Mouse (Mus musculus): ENCODE results near the gene Zfp473.
A peak's percentile ranks its signal among the peaks of the same experiment; 100 is the strongest.
"Not testable (repeated sequence)": the region's sequence is repeated elsewhere in the genome, so short reads cannot be mapped to it uniquely, and the experiment has no call there.

Zfp473 gene

DNA sequence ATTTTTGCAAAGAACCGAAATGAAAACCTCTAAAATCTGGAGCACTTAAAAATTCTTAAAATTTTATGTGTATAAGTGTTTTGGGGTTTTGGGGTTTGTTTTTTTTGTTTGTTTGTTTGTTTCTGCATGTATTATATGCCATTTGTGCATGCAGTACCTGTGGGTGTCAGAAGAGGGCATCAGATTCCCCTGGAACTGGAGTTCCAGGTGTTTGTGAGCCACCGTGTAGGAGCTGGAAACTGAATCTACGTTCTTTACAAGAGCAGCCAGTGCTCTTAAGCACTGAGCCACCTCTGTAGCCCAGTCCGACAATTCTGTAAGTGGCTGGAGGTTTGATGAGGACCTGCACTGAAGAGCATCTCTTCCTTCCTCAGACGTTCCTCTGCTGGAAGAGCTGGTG, 41.0 kb downstream of the Zfp473 start:
- DNase-seq: no peak

DNA sequence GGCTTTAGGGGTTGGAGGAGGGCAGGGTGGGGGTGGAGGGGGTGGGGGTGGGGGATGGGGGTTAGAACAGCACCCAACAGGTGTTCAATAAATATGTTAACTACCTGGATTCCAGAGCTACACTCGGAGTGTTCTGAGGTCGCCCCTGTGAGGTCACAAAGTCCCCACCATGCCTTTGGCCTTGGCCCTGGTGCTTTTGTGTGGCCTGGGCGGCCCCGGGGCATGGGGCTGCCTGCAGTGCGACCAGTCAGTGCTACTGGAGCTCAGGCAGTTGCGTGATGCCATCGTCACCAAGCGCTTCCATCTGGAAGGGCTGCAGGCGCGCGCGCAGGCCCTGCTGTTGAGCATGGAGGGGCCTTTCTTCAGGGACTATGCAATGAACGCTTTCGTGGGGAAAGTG, 42.3 kb downstream of the Zfp473 start, which contains the start of gene Izumo2:
Gene Izumo2, plus strand, starts transcription at position 169 of the 400 bp plus-strand sequence.
- no peak for DNase-seq

DNA sequence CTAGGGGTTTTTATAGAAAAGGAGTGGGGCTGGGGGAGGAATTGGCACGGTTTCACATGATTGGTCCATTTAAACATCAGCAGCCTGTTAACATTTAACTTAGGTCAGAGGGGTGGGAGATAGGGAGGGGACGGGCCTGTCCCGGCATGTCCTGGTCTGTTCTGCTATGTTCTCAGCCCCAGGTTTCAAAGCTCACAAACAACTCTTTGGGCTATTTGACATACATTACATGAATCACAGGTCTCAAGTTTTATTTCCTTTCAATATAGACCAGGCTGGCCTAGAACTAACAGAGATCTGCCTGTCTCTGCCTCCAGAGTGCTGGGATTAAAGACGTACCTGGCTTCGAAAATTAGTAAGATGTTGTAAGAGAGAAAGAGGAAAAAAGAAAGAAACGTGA, 42.8 kb downstream of the Zfp473 start:
- DNase-seq: not testable (repeated sequence)

DNA sequence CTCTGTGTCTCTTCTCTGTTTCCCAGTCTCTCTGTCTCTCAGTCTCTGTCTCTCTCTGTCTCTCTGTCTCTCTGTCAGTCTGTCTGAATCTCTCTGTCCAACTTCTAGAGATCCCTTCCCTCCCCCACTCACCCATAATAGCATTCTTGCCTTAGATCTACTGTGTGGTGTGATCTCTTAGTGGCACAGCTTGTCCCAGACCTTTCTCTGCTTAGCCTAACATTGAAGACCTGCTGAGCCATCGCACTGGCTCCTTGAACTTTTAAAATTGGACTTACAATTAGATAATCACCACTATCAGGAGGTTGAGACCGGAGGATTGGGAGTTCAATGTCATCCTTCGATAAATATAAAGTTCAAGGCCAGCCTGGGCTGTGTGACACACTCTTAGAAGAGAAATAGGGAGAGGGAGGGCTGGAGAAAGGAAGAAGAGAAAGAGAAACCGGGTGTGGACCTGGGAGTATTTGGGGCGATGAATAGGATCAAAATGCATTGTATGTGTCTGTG, 43.6 kb downstream of the Zfp473 start:
- DNase-seq: no peak

DNA sequence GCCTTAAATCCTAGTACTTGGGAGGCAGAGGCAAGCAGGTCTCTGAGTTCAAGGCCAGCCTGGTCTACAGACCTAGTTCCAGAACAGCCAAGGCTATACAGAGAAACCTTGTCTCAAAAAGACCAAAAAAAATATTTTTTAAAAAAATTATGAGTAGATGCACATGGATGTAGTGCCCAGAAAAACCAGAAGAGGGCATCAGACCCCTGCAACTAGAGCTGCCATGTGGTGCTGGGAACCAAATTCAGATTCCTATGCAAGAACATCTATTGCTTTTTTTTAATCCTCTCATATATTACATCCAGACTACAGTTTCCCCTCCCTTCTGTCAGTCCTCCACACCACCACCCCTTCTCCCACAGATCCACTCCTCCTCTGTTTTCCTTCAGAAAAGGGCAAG, 44.5 kb downstream of the Zfp473 start:
- no peak for DNase-seq

DNA sequence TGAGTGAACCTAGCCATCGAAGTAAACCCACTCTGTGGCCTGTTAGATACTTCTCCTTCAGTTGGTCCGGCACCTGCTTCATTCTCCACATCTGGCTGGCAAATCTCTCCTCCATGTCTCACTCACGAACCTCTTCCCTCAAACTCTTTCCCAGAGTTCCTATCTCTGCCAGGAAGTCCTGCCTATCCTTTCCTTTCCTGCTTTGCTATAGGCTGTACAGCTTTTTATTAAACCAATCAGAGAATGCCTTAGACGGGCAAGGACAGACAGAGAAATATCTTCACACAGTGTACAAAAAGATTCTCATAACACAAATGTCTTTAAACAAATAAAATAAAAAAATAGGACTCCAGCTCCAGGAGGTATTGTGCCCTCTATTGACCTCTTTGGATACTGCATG, 45.8 kb downstream of the Zfp473 start:
- no peak for DNase-seq

DNA sequence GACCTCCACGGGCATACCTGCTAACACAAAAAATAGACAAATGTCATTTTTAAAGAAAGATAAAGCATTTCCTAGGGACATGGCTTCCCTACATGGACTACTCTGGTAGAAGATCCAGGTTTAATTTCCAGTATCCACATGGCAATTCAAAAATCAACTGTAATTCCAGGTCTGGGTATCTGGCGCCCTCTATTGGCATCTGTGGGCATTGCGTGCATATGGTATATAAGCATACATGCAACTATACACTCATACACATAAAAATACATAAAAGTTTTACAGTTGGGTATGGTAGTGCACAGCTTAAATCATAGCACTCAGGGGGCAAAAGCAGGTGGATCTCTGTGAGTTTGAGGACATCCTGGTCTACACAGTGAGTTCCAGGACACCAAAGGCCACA, 46.5 kb downstream of the Zfp473 start:
- DNase-seq: peak; percentile 46

DNA sequence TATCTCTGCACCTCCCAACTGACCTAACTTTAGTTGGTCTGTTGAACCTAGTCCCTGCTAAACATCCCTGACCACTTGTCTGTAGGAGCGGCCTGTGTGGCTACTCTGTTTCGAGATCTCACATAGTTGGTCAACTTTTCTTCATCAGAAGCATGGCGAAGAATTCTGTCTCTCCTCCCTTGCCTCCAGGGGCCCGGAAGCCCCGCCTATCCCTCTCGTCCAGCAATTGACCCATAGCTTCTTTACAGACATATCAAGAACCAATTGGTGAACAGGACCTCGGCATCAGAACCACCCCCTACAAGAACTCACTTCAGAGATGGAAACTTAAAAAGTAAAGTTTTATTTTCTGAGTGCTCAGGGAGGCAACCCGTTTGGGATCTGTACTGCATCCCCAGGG, 47.9 kb downstream of the Zfp473 start:
- DNase-seq: no peak

DNA sequence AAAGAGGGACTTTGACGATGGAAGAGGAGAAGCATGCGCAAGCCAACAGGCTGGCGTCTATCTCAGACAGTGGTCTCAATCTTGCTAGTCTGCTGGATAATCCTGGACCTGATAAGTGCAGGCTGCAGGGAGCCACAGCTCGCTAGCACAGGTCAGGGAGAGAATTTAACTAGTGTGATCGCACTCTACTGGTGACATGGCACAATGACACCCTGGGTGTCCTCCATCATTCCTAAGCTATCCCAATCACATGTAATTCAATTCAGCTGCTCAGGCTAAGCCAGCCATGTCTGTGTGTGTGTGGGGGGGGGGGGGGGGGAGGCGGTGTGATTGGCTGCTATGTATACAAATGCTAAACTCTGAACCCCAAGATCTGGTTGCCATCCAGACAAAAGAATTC, 48.9 kb downstream of the Zfp473 start:
- DNase-seq: peak; percentile 58

DNA sequence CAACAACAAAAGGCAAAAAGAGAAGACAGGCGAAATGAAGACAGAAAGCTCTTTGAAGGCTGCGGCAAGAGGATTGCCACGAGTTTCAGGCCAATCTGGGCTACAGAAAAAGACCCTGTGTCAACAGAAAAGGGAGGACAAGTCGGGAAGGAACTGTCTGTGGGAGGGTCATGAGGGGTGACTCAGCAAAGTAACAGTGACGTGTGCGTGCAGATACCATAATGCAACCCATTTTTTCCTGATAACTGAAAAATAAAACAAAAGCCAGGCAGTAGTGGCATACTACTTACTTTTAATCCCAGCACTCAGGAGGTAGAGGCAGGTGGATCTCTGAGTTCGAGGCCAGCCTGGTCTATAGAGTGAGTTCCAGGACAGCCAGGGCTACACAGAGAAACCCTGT, 52.9 kb downstream of the Zfp473 start:
- no peak for DNase-seq

DNA sequence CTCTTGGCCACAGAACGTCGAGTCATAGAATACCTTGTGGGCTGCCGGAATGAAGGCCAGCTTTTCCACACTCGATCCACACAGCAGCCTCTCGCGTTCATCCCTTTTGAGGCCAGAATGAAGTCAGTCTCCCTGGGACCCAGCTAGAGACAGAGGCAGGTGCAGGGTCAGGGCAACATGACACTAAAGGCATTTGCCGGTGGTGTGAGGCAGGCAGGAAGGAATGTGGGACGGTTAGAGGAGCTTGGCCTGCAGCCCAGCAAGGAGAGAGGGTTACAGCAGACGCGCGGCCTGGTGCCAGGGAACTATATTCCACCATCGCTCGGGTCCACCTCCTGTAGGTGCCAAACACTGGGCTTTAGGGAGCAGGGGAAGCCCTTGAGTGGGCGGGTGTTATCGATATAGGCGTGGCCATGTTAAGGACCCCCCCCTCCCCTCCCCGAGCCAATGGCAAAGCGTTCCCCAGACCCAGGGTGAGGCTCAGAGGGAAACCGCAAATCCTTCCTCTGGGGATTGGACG, 53.6 kb downstream of the Zfp473 start:
- peak; percentile 73 for DNase-seq

DNA sequence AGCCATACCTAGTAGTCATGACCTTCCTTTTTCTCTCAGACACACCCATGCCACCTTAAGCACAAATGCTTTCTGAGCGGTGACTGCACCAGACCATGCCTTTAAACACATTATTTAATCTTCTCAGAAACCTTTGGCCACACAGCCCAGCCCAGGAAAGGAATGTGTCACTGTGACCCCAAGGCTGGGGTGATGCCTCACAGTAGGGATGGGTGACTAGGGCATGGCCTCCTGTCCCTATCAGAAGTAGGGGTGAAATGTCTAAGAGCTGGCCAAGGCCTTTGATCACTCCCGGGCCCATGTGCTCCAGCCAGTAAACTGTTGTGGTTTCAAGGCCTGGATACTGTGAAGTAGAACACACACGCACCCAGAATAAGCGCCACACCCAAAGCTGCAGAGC, 55.6 kb downstream of the Zfp473 start:
- DNase-seq: no peak

DNA sequence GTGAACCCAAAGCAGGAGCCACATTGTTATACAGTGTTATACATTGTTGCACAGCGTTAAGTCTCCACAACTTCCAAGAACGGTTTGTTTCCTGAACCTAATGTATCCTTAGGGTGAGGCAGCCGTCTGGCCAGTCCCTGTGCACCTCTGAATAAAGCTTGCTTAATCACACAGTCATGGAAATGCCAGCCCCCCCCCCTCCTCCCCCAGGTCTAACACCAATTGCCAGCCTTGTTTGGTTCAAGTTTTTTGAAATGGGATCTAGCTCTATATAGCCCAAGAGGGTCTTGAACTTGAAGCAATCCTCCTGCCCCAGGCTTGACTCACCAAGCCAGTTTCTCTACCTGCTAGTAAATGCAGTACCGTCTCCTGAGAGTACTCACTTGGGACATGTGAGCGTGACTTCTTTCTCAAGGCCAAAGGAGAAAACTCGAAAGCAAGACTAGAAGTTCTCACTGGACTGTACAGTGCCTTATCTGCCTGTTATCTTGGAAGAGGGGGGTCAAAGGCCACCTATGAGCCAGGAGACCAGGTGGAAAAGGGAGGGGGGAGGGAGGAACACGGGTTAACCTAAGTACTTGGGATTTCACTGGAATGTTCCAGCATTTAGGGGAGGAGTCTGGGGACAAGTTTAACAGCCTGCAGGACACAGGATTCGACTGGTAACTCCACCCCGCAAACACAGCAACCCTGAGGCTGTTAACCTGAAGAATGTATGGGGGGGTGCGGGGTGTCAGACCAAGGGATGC, 57.2 kb downstream of the Zfp473 start:
- DNase-seq: peak; percentile 47

DNA sequence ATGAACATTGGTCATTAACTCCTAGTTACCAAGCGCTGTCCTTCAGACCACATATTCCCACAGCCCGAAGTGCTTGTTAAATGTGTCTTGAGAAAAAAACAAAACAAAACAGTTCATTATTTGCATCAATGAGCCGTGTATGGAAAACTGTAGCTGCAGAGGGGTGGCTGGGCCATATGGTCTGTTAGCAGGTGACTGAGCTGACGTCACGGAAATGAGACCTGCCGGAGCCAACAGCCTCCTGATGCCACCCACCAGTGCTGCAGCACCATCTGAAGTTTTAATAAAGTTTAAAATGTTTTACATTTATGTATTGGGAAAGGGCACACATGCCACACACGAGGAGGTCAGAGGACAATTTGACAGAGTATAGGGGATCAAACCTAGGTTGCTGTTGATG, 61.5 kb downstream of the Zfp473 start:
- DNase-seq: no peak

DNA sequence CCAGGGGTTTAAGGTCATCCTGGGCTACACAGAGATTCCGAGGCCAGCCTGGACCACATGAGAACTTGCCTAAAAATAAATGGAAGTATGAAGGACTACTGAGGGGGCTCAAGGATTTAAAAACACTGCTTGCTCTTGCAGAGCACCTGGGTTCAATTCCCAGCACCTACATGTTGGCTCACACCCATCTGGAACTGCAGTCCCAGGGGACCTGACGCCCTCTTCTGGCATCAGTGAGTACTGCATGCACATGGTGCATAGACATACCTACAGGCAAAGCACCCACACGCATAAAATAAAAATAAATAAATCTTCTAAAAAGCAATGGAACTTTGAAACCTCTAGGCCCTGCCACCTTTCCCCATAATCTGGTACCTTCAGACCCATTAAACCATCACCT, 62.0 kb downstream of the Zfp473 start:
- DNase-seq: no peak

DNA sequence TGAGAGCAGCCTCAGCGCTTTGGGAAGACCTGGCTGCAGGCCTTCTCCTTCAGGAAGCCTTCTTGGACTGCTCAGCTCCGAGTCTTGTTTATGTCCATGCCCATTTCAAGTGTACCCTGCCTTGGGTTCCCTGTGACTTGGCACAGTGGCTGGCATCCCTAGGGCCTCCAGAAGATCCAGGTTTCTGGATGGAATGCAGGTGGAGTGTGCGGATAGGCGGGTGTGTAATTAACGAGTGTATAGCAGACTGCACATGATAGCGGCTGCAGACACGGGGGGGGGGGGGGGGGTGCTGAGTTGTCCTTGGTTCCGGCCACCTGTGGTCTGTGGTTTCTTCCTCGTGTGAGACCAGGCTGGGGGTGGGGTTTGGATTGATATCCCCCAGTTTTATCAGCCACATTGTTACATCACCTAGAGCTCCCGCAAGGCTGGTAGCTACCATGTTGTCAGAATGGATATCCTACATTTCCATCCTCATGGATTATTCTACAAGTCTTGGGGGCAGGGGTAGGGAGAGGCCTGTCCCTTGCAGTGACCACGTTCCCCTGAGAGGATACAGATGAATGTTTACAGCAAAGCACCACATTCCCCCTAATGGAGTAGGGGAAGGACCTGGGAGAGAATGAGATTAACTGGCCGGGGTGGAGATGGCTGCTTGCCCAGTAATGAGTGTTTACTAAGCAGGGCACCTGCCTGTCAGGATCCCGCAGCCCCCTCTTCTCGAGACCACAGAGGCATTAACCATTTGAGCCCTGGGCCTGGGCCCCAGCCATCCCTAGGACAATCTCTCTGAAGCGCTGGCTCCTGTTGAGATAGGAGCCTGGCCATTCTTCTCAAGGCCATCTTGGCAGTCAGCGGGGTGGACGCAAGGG, 65.1 kb downstream of the Zfp473 start:
- DNase-seq: peak; percentile 79

DNA sequence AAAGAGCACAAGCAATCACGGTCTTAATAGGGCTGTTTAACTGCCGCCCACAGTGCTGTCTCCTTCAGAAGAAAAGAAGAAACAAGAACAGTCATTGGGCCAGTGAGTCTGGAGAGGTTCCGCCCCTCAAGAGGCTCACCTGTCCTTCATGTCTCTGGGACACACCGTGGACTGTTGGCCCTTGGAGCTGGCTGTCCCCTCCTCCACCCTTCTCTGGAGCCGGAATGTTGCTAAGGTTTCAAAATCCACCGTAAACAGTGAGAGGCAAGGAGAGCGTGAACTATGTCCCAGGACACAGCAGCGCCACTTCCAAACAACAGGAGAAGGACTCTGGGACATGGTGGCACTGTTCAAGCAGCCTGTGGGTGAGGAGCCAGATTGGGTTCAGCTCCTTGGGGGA, 67.2 kb downstream of the Zfp473 start:
- peak; percentile 77 for DNase-seq

All from lung, postnatal 10 days (tissue).